Mouse (Mus musculus) layer of hippocampus, adult 2 months (tissue): ENCODE measurements around the gene Cluap1. TPM values are rescaled to one million over a fixed set of nuclear protein-coding genes. Genes with fewer than 3 reads are reported as not detected.

Source experiments
- DNase-seq, 2 experiments: peaks; one replicate each; pipeline ENCODE4 v3.0.0; 2022; ENCODE audit warnings: low spot score in 2 of 2
- H3K27ac ChIP-seq: fragments of 200-600 bp; 2 replicates; pipeline ENCODE4 v1.8.1; 2022
- H3K4me3 ChIP-seq: fragments of 200-600 bp; 2 replicates; pipeline ENCODE4 v1.8.1; 2022; ENCODE audit warnings: mild to moderate bottlenecking
- CTCF ChIP-seq: fragments of 200-600 bp; conservative IDR thresholded peaks from 2 replicates; pipeline ENCODE4 v1.8.1; 2022; ENCODE audit warnings: antibody characterized with exemption, mild to moderate bottlenecking, moderate library complexity
- long read RNA-seq, 2 experiments: library from polyadenylated mRNA; stranded (forward); transcript quantifications; one replicate each; pipeline ENCODE4 v2.0.0; 2021; ENCODE audit warnings: borderline mapping rate in 2 of 2
- total RNA-seq, 2 experiments: library from RNA; stranded (reverse); gene quantifications; 2 replicates each; pipeline ENCODE4 v1.2.3; 2021

Cluap1 gene
- total RNA-seq: 10 to 100 TPM; 32.7 to 37.9 TPM
- long read RNA-seq, experiment 1, partial matches to known transcripts: 1 of 16 reads
- long read RNA-seq, experiment 1, other reads (novel, unspliced or antisense): 11 of 16 reads
- long read RNA-seq, experiment 2, transcript Cluap1-201 (12 exons, 1,779 nt): major isoform, 10 of 29 reads
- long read RNA-seq, experiment 2, partial matches to known transcripts: 4 of 29 reads
- long read RNA-seq, experiment 2, other reads (novel, unspliced or antisense): 15 of 29 reads

- peak within 1 kb of the TSS; percentile 85 for H3K4me3 ChIP-seq
- TF ChIP-seq CTCF: peak; percentile 83
- peak within 1 kb of the TSS; percentile 93 for H3K27ac ChIP-seq
- peak; percentile 93 to 94 for DNase-seq
Measured at GRCm38 (mm10) chr16:3908537-3909111, at the start of gene Cluap1, which contains the start of gene 1700037C18Rik. Gene Cluap1, plus strand, starts transcription at chr16:3908801. Gene 1700037C18Rik, minus strand, starts transcription at chr16:3908689.

- DNase-seq: no peak
- no peak overlapping the region for H3K4me3 ChIP-seq
- TF ChIP-seq CTCF: no peak
- no peak overlapping the region for H3K27ac ChIP-seq
Measured at GRCm38 (mm10) chr16:3859254-3859653, 49.3 kb upstream of the Cluap1 start.

GRCm38 (mm10) chr16:3871815-3872214 lies 36.8 kb upstream of the Cluap1 start:
- Histone ChIP-seq H3K4me3 (peak overlapping the region; percentile 69), H3K27ac (peak overlapping the region; percentile 63)
- no peak for TF ChIP-seq CTCF
- DNase-seq: no peak

- 0 out of 2 replicates have a peak, but pooled peaks have one; percentile 10 for TF ChIP-seq CTCF
- peak within 1 kb of the TSS; percentile 69 for H3K4me3 ChIP-seq
- DNase-seq: peak; percentile 78 to 92
- peak within 1 kb of the TSS; percentile 63 for H3K27ac ChIP-seq
Measured at GRCm38 (mm10) chr16:3872216-3873047, 36.2 kb upstream of the Cluap1 start, which contains the start of gene Naa60. Gene Naa60, plus strand, starts transcription at chr16:3872375.

- no peak for TF ChIP-seq CTCF
- Histone ChIP-seq H3K27ac (no peak overlapping the region), H3K4me3 (no peak overlapping the region)
- no peak for DNase-seq
Measured at GRCm38 (mm10) chr16:3876346-3876745, 32.3 kb upstream of the Cluap1 start.

- Histone ChIP-seq H3K27ac (peak within 1 kb of the TSS; percentile 99), H3K4me3 (peak within 1 kb of the TSS; percentile 79)
- peak; percentile 92 to 94 for DNase-seq
- TF ChIP-seq CTCF: peak; percentile 59
Measured at GRCm38 (mm10) chr16:3884201-3885064, 24.2 kb upstream of the Cluap1 start, which contains the start of the genes Zfp597 and Gm20695. Gene Zfp597, minus strand, starts transcription at chr16:3884561. Gene Gm20695, plus strand, starts transcription at chr16:3884648.

- peak overlapping the region; percentile 79 for H3K4me3 ChIP-seq
- peak overlapping the region; percentile 99 for H3K27ac ChIP-seq
- DNase-seq: no peak
- no peak for TF ChIP-seq CTCF
Measured at GRCm38 (mm10) chr16:3885065-3885670, 23.4 kb upstream of the Cluap1 start.

GRCm38 (mm10) chr16:3891621-3892295 lies 16.8 kb upstream of the Cluap1 start:
- no peak overlapping the region for H3K4me3 ChIP-seq
- H3K27ac ChIP-seq: no peak overlapping the region
- DNase-seq: peak in 1 of 2 experiments; percentile 42
- no peak for TF ChIP-seq CTCF

GRCm38 (mm10) chr16:3893739-3894138 lies 14.9 kb upstream of the Cluap1 start:
- no peak for TF ChIP-seq CTCF
- no peak overlapping the region for H3K27ac ChIP-seq
- no peak overlapping the region for H3K4me3 ChIP-seq
- DNase-seq: no peak

- DNase-seq: no peak
- no peak for TF ChIP-seq CTCF
- H3K27ac ChIP-seq: peak overlapping the region; percentile 9
- H3K4me3 ChIP-seq: no peak overlapping the region
Measured at GRCm38 (mm10) chr16:3895173-3895792, 13.3 kb upstream of the Cluap1 start.

- H3K4me3 ChIP-seq: no peak overlapping the region
Measured at GRCm38 (mm10) chr16:3896046-3896445, 12.6 kb upstream of the Cluap1 start.

More at GRCm38 (mm10) chr16:3896046-3896445, 12.6 kb upstream of the Cluap1 start:
- H3K27ac ChIP-seq: no peak overlapping the region
- no peak for DNase-seq
- no peak for TF ChIP-seq CTCF
